Mouse (Mus musculus) neural tube, embryonic 11.5 days (tissue): ENCODE measurements around the gene AC129217.1. TPM values are rescaled to one million over a fixed set of nuclear protein-coding genes. Genes with fewer than 3 reads are reported as not detected.

Source experiments
- ATAC-seq: fragments of 200-750 bp; cut with Nextera tagmentation; 2 replicates; pipeline ENCODE4 v1.8.0; 2017; ENCODE audit warnings: moderate number of reproducible peaks, mild to moderate bottlenecking, moderate TSS enrichment, moderate library complexity; ENCODE audit not compliant: insufficient read depth, low FRiP score, low TSS enrichment
- DNase-seq: peaks from one replicate; pipeline ENCODE4 v3.0.0-alpha.2; 2015; ENCODE audit warnings: low spot score
- H3K27ac ChIP-seq: fragments of 300-500 bp; sonication (generic); 2 replicates; pipeline ENCODE4 v1.5.1; 2014; ENCODE audit warnings: low read depth, mild to moderate bottlenecking, low read length
- H3K27me3 ChIP-seq: fragments of 300-500 bp; sonication (generic); 2 replicates; pipeline ENCODE4 v1.6.1; 2014; ENCODE audit warnings: mild to moderate bottlenecking, low read length, mixed read lengths; ENCODE audit not compliant: control insufficient read depth, insufficient read depth
- H3K36me3 ChIP-seq: fragments of 300-500 bp; sonication (generic); 2 replicates; pipeline ENCODE4 v1.6.1; 2014; ENCODE audit warnings: mild to moderate bottlenecking, low read length, moderate library complexity, mixed read lengths; ENCODE audit not compliant: control insufficient read depth, insufficient read depth
- H3K4me1 ChIP-seq: fragments of 300-500 bp; sonication (generic); 2 replicates; pipeline ENCODE4 v1.6.1; 2014; ENCODE audit warnings: low read length, mixed read lengths; ENCODE audit not compliant: control insufficient read depth, insufficient read depth
- H3K4me2 ChIP-seq: fragments of 300-500 bp; sonication (generic); 2 replicates; pipeline ENCODE4 v1.6.1; 2014; ENCODE audit warnings: low read depth, mild to moderate bottlenecking, moderate library complexity
- H3K4me3 ChIP-seq: fragments of 300-500 bp; sonication (generic); 2 replicates; pipeline ENCODE4 v1.5.1; 2014; ENCODE audit warnings: low read depth, low read length
- H3K9ac ChIP-seq: fragments of 300-500 bp; sonication (generic); 2 replicates; pipeline ENCODE4 v1.6.1; 2014; ENCODE audit warnings: mild to moderate bottlenecking, low read length
- H3K9me3 ChIP-seq: fragments of 300-500 bp; sonication (generic); 2 replicates; pipeline ENCODE4 v1.6.1; 2016; ENCODE audit warnings: low read length; ENCODE audit not compliant: control insufficient read depth
- WGBS: fragments of 180-500 bp; shearing (Covaris S2); extraction: QIAGEN DNeasy Blood & Tissue Kit; methylation state at CpG from one replicate; pipeline ENCODE4 v1.1.7; 2014; 5-methylcytosine and 5-hydroxymethylcytosine counted together
- polyA plus RNA-seq: library from polyadenylated mRNA; unstranded; fragments of >200 nt; fragmentation: Nextera tagmentation; extraction: Ambion mirVana; gene quantifications from 2 replicates; pipeline ENCODE4 v1.2.1, GENCODE M21; 2014

Gene AC129217.1
- 0.57 TPM in 1 of 2 replicates, not detected in the other for polyA plus RNA-seq

GRCm38 (mm10) chr19:8829660-8830059 is at the start of gene AC129217.1:
Gene AC129217.1, plus strand, starts transcription at chr19:8829773.
- Histone ChIP-seq H3K4me2 (no peak within 1 kb of the TSS), H3K9me3 (no peaks in the 10 kb centered on the region), H3K4me3 (no peak within 1 kb of the TSS), H3K27ac (no peak within 1 kb of the TSS), H3K4me1 (no peaks in the 10 kb centered on the region), H3K27me3 (no peaks in the 10 kb centered on the region), H3K9ac (no peak within 1 kb of the TSS), H3K36me3 (peaks cover 45% of the 10 kb centered on the region)
- DNase-seq (no peak), ATAC-seq (no peak)
- 94% methylated on average over 8 of the region's 8 CpGs for WGBS

GRCm38 (mm10) chr19:8786008-8786781 is 43.4 kb upstream of the AC129217.1 start, which contains the start of gene Taf6l:
Gene Taf6l, minus strand, starts transcription at chr19:8786417.
- no peak within 1 kb of the TSS; the same call in 1 of the 2 replicates for H3K27ac ChIP-seq
- H3K9ac ChIP-seq = peak within 1 kb of the TSS; percentile 73
- peak; percentile 91 for DNase-seq
- WGBS = under 1% methylated on average over 32 of the region's 32 CpGs
- H3K4me2 ChIP-seq = peak within 1 kb of the TSS; percentile 73
- H3K4me3 ChIP-seq = peak within 1 kb of the TSS; percentile 84
- peak; percentile 100 for ATAC-seq
- H3K9me3 ChIP-seq = no peaks in the 10 kb centered on the region
- H3K36me3 ChIP-seq = peaks cover 9% of the 10 kb centered on the region
- peaks cover 5% of the 10 kb centered on the region; the same call in 1 of the 2 replicates for H3K4me1 ChIP-seq
- no peaks in the 10 kb centered on the region for H3K27me3 ChIP-seq

- ATAC-seq (no peak), DNase-seq (peak; percentile 19)
- no peak overlapping the region for H3K4me3 ChIP-seq
- no peaks in the 10 kb centered on the region for H3K9me3 ChIP-seq
- H3K36me3 ChIP-seq = peaks cover 5% of the 10 kb centered on the region
- no peaks in the 10 kb centered on the region for H3K27me3 ChIP-seq
- H3K9ac ChIP-seq = no peak overlapping the region
- H3K4me2 ChIP-seq = no peak overlapping the region
- 13% methylated on average over 3 of the region's 3 CpGs for WGBS
- H3K4me1 ChIP-seq = peaks cover 5% of the 10 kb centered on the region; the same call in 1 of the 2 replicates
- H3K27ac ChIP-seq = no peak overlapping the region
Measured at GRCm38 (mm10) chr19:8788521-8788920, 41.1 kb upstream of the AC129217.1 start.

GRCm38 (mm10) chr19:8789171-8789570 is 40.4 kb upstream of the AC129217.1 start:
- no peak overlapping the region for H3K9ac ChIP-seq
- DNase-seq (no peak), ATAC-seq (no peak)
- H3K4me2 ChIP-seq = no peak overlapping the region
- no peaks in the 10 kb centered on the region for H3K9me3 ChIP-seq
- no peak overlapping the region for H3K27ac ChIP-seq
- WGBS = 63% methylated on average over 1 of the region's 1 CpGs
- H3K4me1 ChIP-seq = peaks cover 5% of the 10 kb centered on the region; the same call in 1 of the 2 replicates
- H3K4me3 ChIP-seq = no peak overlapping the region
- H3K36me3 ChIP-seq = peaks cover 12% of the 10 kb centered on the region
- H3K27me3 ChIP-seq = no peaks in the 10 kb centered on the region

GRCm38 (mm10) chr19:8790171-8790570 is 39.4 kb upstream of the AC129217.1 start:
- Histone ChIP-seq H3K9me3 (no peaks in the 10 kb centered on the region), H3K4me1 (peaks cover 5% of the 10 kb centered on the region; the same call in 1 of the 2 replicates), H3K36me3 (peaks cover 12% of the 10 kb centered on the region), H3K4me3 (no peak overlapping the region), H3K4me2 (no peak overlapping the region), H3K9ac (no peak overlapping the region), H3K27ac (no peak overlapping the region), H3K27me3 (no peaks in the 10 kb centered on the region)
- ATAC-seq (no peak), DNase-seq (no peak)
- WGBS = 83% methylated on average over 7 of the region's 7 CpGs

- H3K36me3 ChIP-seq = peaks cover 8% of the 10 kb centered on the region
- H3K4me2 ChIP-seq = peak within 1 kb of the TSS; percentile 87
- H3K4me1 ChIP-seq = peaks cover 13% of the 10 kb centered on the region
- ATAC-seq (peak; percentile 68), DNase-seq (peak; percentile 94)
- no peaks in the 10 kb centered on the region for H3K9me3 ChIP-seq
- WGBS = 2% methylated on average over 25 of the region's 25 CpGs
- H3K27ac ChIP-seq = no peak within 1 kb of the TSS
- no peaks in the 10 kb centered on the region for H3K27me3 ChIP-seq
- H3K4me3 ChIP-seq = peak within 1 kb of the TSS; percentile 71
- peak within 1 kb of the TSS; percentile 74 for H3K9ac ChIP-seq
Measured at GRCm38 (mm10) chr19:8798264-8798946, 31.2 kb upstream of the AC129217.1 start, which contains the start of gene Polr2g. Gene Polr2g, minus strand, starts transcription at chr19:8798577.

GRCm38 (mm10) chr19:8798947-8799315 is 30.6 kb upstream of the AC129217.1 start:
- Histone ChIP-seq H3K4me3 (no peak overlapping the region), H3K9ac (no peak overlapping the region), H3K9me3 (no peaks in the 10 kb centered on the region), H3K27ac (no peak overlapping the region), H3K36me3 (peaks cover 3% of the 10 kb centered on the region), H3K4me1 (peaks cover 13% of the 10 kb centered on the region), H3K27me3 (no peaks in the 10 kb centered on the region), H3K4me2 (peak overlapping the region; percentile 2; the same call in 1 of the 2 replicates)
- ATAC-seq (no peak), DNase-seq (no peak)

GRCm38 (mm10) chr19:8802130-8802821 is 27.3 kb upstream of the AC129217.1 start, which contains the start of gene Zbtb3:
Gene Zbtb3, plus strand, starts transcription at chr19:8802555.
- H3K27me3 ChIP-seq = no peaks in the 10 kb centered on the region
- peak within 1 kb of the TSS; percentile 42 for H3K4me3 ChIP-seq
- H3K9ac ChIP-seq = peak within 1 kb of the TSS; percentile 52
- 0 out of 2 replicates have a peak within 1 kb of the TSS, but pooled peaks have one; percentile 47 for H3K27ac ChIP-seq
- peaks cover 6% of the 10 kb centered on the region for H3K36me3 ChIP-seq
- H3K4me1 ChIP-seq = peaks cover 13% of the 10 kb centered on the region
- ATAC-seq (peak; percentile 99), DNase-seq (peak; percentile 94)
- peak within 1 kb of the TSS; percentile 57 for H3K4me2 ChIP-seq
- under 1% methylated on average over 30 of the region's 30 CpGs for WGBS
- no peaks in the 10 kb centered on the region for H3K9me3 ChIP-seq
